Mouse (Mus musculus) midbrain, embryonic 11.5 days (tissue): Measurements from ENCODE around the gene Ptprn. TPM values are rescaled to one million over a fixed set of nuclear protein-coding genes. Genes with fewer than 3 reads are reported as not detected.
A peak's percentile ranks its signal among the peaks of the same experiment; 100 is the strongest.

Experiments used
- ATAC-seq: fragments of 200-750 bp; cut with Nextera tagmentation; 2 replicates; pipeline ENCODE4 v1.8.0; 2017; ENCODE audit warnings: moderate TSS enrichment, moderate library complexity; ENCODE audit not compliant: low FRiP score
- DNase-seq: peaks from one replicate; pipeline ENCODE4 v3.0.0; 2015; ENCODE audit warnings: low spot score; ENCODE audit errors: missing footprints
- H3K27ac ChIP-seq: fragments of 300-500 bp; sonication (generic); 2 replicates; pipeline ENCODE4 v1.5.1; 2014; ENCODE audit warnings: low read depth, low read length
- H3K27me3 ChIP-seq: fragments of 300-500 bp; sonication (generic); 2 replicates; pipeline ENCODE4 v1.6.1; 2014; ENCODE audit warnings: mild to moderate bottlenecking, low read length, moderate library complexity, mixed read lengths; ENCODE audit not compliant: control insufficient read depth, insufficient read depth
- H3K36me3 ChIP-seq: fragments of 300-500 bp; sonication (generic); 2 replicates; pipeline ENCODE4 v1.6.1; 2014; ENCODE audit warnings: mild to moderate bottlenecking, low read length, moderate library complexity, mixed read lengths; ENCODE audit not compliant: control insufficient read depth, insufficient read depth
- H3K4me1 ChIP-seq: fragments of 300-500 bp; sonication (generic); 2 replicates; pipeline ENCODE4 v1.6.1; 2014; ENCODE audit warnings: low read length; ENCODE audit not compliant: control insufficient read depth, insufficient read depth
- H3K4me2 ChIP-seq: fragments of 300-500 bp; sonication (generic); 2 replicates; pipeline ENCODE4 v1.6.1; 2014; ENCODE audit warnings: mild to moderate bottlenecking, moderate library complexity
- H3K4me3 ChIP-seq: fragments of 300-500 bp; sonication (generic); 2 replicates; pipeline ENCODE4 v1.5.1; 2014; ENCODE audit warnings: low read depth, low read length
- H3K9ac ChIP-seq: fragments of 300-500 bp; sonication (generic); 2 replicates; pipeline ENCODE4 v1.6.1; 2014; ENCODE audit warnings: low read length
- H3K9me3 ChIP-seq: fragments of 300-500 bp; sonication (generic); 2 replicates; pipeline ENCODE4 v1.6.1; 2016; ENCODE audit warnings: low read length; ENCODE audit not compliant: control insufficient read depth
- WGBS: fragments of 180-500 bp; shearing (Covaris S2); extraction: QIAGEN DNeasy Blood & Tissue Kit; methylation state at CpG from one replicate; pipeline ENCODE4 v1.1.7; 2014; 5-methylcytosine and 5-hydroxymethylcytosine counted together
- polyA plus RNA-seq: library from polyadenylated mRNA; unstranded; fragments of >200 nt; fragmentation: Nextera tagmentation; extraction: Ambion mirVana; gene quantifications from 2 replicates; pipeline ENCODE4 v1.2.1, GENCODE M21; 2014

Ptprn gene
- polyA plus RNA-seq, 1 experiment from 2014 or later = 4.2 TPM

DNA sequence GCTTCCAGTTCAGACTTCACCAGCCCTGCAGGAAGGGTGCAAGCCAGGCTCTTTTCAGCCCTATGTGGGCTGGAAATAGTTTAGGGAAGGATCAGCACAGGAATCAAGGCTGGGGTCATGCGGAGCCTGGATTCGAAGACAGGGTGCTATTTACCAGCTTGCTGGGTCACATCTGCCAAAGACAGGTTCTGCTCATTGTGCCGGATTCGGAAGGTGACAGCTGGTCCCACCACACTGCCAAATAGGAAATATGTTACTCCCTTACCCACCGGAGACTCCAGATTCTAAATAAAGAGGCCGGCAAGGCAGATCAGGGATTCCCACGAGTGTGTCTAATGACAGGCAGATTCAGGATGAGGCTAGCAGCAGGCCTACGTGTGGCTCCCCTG lies 9.7 kb downstream of the Ptprn start:
- Histone ChIP-seq H3K4me3 (no peak overlapping the region), H3K4me2 (no peak overlapping the region), H3K27me3 (no peaks in the 10 kb centered on the region; the same call in 1 of the 2 replicates), H3K36me3 (no peaks in the 10 kb centered on the region), H3K4me1 (no peaks in the 10 kb centered on the region), H3K27ac (no peak overlapping the region), H3K9ac (no peak overlapping the region), H3K9me3 (no peaks in the 10 kb centered on the region)
- 74% methylated on average over 8 of the region's 8 CpGs for WGBS
- ATAC-seq (no peak), DNase-seq (peak; percentile 73)

- Histone ChIP-seq H3K4me2 (no peak overlapping the region), H3K4me3 (no peak overlapping the region), H3K36me3 (no peaks in the 10 kb centered on the region), H3K27ac (no peak overlapping the region), H3K9me3 (no peaks in the 10 kb centered on the region), H3K4me1 (no peaks in the 10 kb centered on the region), H3K9ac (no peak overlapping the region), H3K27me3 (no peaks in the 10 kb centered on the region; the same call in 1 of the 2 replicates)
- WGBS = 65% methylated on average over 16 of the region's 16 CpGs
- no peak for ATAC-seq
- peak; percentile 99 for DNase-seq
Measured at GRCm38 (mm10) chr1:75253849-75254624, 10.3 kb downstream of the Ptprn start.

- H3K4me3 ChIP-seq = no peak overlapping the region
- no peaks in the 10 kb centered on the region for H3K36me3 ChIP-seq
- H3K27me3 ChIP-seq = no peaks in the 10 kb centered on the region; the same call in 1 of the 2 replicates
- H3K4me2 ChIP-seq = no peak overlapping the region
- no peak overlapping the region for H3K9ac ChIP-seq
- no peak overlapping the region for H3K27ac ChIP-seq
- ATAC-seq = 0 out of 2 replicates have a peak, but pooled peaks have one; percentile 8
- no peaks in the 10 kb centered on the region for H3K9me3 ChIP-seq
- no peaks in the 10 kb centered on the region for H3K4me1 ChIP-seq
- 79% methylated on average over 16 of the region's 16 CpGs for WGBS
- peak; percentile 49 for DNase-seq
Measured at GRCm38 (mm10) chr1:75253029-75253428, 11.3 kb downstream of the Ptprn start.

DNA sequence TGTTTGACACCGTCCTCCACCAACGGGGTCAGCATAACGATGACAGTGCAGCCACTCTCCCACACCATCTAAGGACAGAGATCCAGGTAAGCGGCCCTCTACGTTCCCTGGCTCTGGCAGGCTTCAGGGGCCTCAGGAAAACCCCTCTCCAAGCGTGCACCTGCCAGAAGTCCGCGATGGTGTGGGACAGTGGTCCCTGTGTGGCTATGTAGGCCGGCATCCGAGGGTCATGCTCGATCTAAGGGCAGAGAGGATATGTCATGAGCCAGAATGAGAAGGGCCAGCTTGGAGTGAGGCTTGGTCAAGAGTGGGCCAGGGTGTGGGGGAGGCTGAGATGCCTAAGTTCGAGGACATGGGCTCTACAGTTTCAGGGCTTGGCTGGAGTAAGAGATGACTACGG lies 12.0 kb downstream of the Ptprn start:
- Histone ChIP-seq H3K36me3 (no peaks in the 10 kb centered on the region), H3K4me3 (no peak overlapping the region), H3K4me2 (no peak overlapping the region), H3K27me3 (no peaks in the 10 kb centered on the region; the same call in 1 of the 2 replicates), H3K9me3 (no peaks in the 10 kb centered on the region), H3K4me1 (no peaks in the 10 kb centered on the region), H3K9ac (no peak overlapping the region), H3K27ac (no peak overlapping the region)
- DNase-seq = no peak
- peak; percentile 7; the same call in 1 of the 2 replicates for ATAC-seq
- 68% methylated on average over 13 of the region's 13 CpGs for WGBS

DNA sequence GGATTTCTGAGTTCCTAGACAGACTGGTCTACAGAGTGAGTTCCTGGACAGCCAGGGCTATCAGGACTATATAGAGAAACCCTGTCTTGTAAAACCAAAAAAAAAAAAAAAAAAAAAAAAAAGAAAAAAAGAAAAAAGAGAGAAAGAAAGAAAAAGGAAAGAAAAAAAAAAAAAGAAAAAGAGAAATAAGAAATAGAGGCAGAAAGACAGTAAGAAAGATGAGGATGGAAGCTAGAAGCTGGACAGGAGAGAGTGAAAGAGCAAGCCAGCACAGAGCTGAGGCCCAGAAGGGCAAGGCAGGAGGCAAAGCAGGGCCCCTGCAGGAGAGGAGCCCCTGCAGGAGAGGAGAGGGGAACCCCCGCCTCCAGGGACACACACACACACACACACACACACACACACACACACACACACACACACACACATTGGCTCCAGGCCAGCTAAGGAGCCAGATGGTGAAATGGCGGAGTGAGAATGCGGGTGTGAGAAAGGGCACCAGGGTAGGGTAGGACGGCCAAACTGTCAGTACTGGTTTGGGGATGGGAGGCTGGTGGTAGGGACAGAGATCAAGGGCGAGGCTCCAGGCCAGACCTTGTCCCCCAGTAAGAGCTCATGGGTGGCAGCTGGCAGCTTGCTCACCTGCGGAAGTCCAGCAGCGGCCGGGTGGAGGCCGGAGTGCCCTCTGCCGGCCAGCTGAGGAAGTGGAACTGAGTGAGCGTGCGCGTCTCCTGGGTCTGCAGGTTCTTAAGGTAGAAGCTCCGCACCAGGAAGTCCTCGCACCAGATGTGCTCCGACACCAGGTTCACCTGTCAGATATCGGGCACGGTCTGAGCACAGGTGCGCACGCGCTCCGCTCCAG lies 13.0 kb downstream of the Ptprn start:
- Histone ChIP-seq H3K36me3 (no peaks in the 10 kb centered on the region), H3K4me3 (peak overlapping the region; percentile 15; the same call in 1 of the 2 replicates), H3K27ac (no peak overlapping the region), H3K4me2 (peak overlapping the region; percentile 38; the same call in 1 of the 2 replicates), H3K4me1 (no peaks in the 10 kb centered on the region), H3K9me3 (no peaks in the 10 kb centered on the region), H3K9ac (peak overlapping the region; percentile 40), H3K27me3 (no peaks in the 10 kb centered on the region; the same call in 1 of the 2 replicates)
- WGBS = 8% methylated on average over 21 of the region's 22 CpGs
- ATAC-seq (peak; percentile 64), DNase-seq (peak; percentile 97)

GRCm38 (mm10) chr1:75250498-75250897 lies 13.8 kb downstream of the Ptprn start:
- WGBS = 50% methylated on average over 3 of the region's 3 CpGs
- Histone ChIP-seq H3K36me3 (no peaks in the 10 kb centered on the region), H3K27me3 (no peaks in the 10 kb centered on the region; the same call in 1 of the 2 replicates), H3K9me3 (no peaks in the 10 kb centered on the region), H3K4me1 (no peaks in the 10 kb centered on the region), H3K4me3 (no peak overlapping the region), H3K4me2 (no peak overlapping the region), H3K27ac (no peak overlapping the region), H3K9ac (no peak overlapping the region)
- DNase-seq = no peak
- no peak for ATAC-seq

GRCm38 (mm10) chr1:75248041-75248772 lies 16.1 kb downstream of the Ptprn start:
- ATAC-seq (no peak), DNase-seq (peak; percentile 84)
- Histone ChIP-seq H3K9ac (no peak overlapping the region), H3K36me3 (0 out of 2 replicates have a peak, but pooled peaks cover 2% of the 10 kb centered on the region), H3K4me1 (no peaks in the 10 kb centered on the region), H3K4me3 (no peak overlapping the region), H3K27ac (no peak overlapping the region), H3K4me2 (no peak overlapping the region), H3K9me3 (no peaks in the 10 kb centered on the region), H3K27me3 (no peaks in the 10 kb centered on the region; the same call in 1 of the 2 replicates)
- WGBS = 65% methylated on average over 9 of the region's 9 CpGs

DNA sequence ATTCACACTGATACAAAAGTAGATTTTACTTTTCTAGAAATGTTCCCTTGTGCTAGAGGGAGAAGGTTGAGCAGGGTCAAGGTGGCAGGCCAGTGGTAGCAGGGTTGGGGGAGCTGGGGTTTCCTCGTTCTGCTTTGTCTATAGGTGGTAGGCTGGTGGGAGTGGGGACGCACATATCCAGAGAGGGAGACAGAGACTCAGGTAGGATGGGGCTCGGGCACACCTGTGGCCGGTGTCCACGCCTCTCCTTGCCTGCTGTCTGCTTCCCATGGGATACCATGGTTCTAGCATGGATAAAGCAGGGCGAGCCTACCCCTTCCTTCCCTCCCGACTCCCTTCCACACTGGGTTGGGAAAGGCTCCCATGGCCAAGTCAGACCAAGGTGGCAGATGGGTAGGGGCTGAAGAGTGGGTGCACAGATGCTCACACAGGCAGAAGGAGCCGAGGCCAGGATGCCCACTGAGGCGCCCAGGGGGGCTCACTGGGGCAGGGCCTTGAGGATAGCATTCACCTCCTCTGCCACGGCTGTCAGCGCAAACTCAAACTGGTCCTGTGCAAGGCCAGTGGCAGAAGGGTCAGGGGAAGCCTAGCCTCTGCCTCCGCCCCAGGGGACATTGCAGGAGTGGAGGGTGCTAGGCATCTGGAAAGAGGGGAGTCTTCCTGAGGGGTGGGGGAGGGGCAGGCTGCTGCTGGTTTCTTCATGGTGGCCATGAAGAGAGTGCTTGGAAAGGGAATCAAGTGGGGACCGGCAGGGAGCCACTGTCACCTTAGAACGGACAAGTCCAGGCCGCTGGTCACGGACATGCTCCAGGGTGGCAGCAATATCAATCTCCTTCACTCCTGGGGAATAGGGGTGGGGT lies 17.0 kb downstream of the Ptprn start:
- no peak overlapping the region for H3K9ac ChIP-seq
- H3K36me3 ChIP-seq = 0 out of 2 replicates have a peak, but pooled peaks cover 2% of the 10 kb centered on the region
- H3K4me2 ChIP-seq = no peak overlapping the region
- no peaks in the 10 kb centered on the region for H3K4me1 ChIP-seq
- no peak overlapping the region for H3K27ac ChIP-seq
- no peaks in the 10 kb centered on the region for H3K9me3 ChIP-seq
- 84% methylated on average over 16 of the region's 16 CpGs for WGBS
- no peaks in the 10 kb centered on the region for H3K27me3 ChIP-seq
- ATAC-seq (no peak), DNase-seq (peak; percentile 60)
- no peak overlapping the region for H3K4me3 ChIP-seq
